Mouse (Mus musculus) embryo, embryonic 10.5 days (tissue): ENCODE measurements around the gene Pcca.
A peak's percentile ranks its signal among the peaks of the same experiment; 100 is the strongest.

Experiments used
- DNase-seq: peaks from one replicate; pipeline ENCODE4 v3.0.0-alpha.2; 2015; ENCODE audit warnings: low spot score

Pcca gene

DNA sequence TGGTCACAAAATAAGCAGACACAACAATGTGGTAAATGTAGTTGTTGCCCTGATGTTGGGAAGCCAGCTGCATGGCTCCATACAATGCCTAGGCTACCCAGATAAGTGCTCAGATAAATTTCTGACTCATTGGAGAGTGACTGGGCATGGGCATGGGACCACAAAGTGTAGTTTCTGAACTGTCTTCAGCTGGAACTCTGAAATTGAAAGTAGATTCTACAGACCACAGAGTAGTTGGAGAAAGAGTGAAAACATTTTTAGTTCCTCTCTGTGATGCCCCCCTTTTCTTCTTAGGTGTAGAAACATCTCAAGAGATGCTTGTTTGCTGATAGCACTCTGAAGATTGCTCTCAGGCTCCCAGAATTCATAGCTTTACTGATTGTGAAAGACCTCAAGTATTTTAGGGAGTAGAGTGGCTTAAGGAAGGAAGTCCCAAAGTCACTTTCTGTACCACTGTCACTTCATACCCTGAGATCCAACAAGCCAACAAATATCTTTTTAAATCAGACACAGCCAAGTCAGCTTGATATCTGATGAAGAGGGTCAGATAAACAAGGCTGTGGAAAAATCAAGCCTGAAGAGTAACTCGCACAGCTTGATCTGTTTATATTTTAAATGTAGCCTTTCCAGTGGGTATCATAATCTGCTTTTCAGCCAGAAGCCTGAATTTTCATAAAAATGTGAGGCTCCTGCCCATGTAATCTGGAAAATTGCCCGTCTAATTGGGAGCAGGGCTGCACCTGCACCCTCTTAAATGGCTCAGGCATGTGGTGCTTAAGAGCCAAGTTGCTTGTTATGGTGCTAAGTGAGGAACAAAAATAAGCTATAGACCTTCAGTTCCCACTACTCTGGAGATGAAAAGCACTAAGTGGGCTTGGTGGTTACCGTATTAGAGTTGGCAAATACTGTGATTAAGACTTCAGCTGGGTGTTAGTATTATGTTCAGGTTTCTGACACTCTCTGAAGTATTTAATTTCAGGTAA, 214.0 kb downstream of the Pcca start:
- no peak for DNase-seq

DNA sequence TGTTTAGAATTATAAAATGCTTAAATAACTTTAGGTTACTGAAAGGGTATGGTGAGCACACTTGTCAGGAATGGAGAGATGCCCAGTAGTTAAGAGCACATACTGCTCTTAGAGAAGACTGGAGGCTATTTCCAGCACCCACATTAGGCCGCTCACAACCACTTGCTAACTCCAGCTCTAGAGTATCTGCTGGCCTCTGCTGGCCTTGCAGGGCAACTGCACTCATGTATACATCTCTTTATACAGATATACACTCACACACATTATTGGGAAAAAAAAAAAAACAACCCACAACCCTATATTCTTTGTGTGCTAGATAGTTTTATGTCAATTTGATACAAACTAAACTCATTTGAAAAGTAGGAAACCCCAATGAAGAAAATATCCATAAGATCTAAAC, 217.4 kb downstream of the Pcca start:
- DNase-seq, result no peak

DNA sequence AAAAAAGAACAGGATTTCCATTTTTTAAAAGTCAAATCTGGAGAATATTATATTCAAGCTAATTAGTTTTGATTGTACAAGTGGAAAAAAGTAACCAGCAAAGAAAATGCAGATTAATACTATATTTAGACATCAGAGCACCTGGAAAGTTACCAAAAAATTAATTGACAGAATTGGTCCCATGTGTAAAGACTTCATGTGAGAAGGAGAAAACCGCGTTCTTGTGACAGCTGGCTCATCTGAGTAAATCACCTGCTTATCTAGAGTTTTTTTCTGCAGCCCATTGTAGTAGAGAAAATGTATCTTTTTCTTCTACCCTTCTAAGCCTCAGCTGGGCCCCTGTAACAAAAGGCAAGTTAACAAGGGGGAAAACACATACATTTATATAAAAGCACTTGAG, 219.2 kb downstream of the Pcca start:
- DNase-seq, result no peak

DNA sequence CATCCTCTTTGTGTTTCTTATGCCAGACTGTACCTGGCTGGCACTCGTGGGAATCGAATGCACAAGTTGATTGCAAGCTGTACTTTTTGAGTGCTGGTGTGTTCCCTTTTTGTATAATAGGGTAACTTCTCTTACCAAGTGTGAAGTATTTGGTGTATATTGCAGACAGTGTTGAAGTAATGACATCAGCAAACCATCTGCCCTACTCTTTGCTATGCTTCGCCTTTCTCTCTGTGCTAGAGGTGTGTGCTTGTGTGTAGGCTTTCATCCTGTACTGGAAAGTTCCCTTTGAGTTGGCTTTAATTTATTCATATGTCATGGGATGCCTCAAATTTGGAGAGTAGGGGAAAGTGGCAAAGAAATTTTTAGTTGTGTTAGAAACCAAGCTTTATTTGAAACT, 220.2 kb downstream of the Pcca start:
- DNase-seq, result no peak

DNA sequence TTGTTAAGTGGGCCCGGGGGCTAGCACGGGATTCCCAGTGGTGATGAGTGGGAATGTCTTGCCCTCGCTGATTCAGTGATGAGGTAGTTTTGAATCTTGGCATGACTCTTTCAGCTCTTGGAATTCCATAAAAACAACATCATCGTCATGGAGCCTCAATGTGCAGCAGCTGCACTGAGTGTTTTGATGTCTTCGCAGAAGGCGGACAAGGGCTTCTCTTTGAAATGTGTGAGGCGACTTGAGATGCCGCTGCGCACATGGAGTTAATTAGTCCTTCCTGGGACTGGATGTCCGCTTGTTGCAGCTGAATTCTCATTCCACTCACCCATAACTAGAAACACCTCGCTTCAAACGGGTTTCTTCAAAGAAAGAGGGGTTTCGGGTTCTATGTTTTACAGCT, 221.4 kb downstream of the Pcca start:
- DNase-seq, result peak; percentile 76

DNA sequence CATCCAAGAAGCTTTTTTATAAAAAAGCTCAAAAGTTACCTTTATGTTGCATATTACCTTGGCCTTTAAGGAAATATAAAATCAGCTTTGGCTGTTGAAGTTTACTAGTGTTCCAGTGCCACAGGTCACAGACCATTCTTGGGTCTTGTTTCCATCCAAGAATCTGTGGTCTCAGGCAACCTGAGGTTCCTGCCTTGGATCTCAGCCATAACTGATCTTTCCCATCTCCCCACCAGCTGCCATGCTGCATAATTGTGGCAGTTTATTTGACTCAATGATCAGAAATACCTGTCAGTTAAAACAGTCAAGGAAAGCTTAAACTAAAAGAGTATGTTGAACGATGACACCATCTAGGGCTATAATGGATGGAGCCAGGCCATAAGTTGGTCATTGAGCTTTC, 222.5 kb downstream of the Pcca start:
- no peak for DNase-seq

DNA sequence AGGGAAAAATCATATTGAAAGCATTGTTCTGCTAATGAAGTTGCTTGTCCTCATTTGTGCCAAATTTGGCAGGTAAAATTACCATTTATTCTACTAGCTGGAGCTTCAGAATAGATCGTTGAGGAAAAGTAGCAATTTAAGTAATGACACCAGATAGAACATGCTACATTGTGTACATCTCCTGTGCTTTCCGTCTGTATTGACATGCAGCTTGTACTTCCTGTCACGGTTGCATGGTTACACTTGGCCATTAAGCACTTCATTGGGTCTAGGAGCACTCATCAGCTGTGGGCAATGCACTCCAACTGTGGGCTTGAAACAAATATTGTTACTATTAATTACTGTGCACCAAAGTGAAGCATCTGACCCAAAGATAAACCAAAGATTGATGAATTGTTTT, 225.8 kb downstream of the Pcca start:
- DNase-seq, result no peak

DNA sequence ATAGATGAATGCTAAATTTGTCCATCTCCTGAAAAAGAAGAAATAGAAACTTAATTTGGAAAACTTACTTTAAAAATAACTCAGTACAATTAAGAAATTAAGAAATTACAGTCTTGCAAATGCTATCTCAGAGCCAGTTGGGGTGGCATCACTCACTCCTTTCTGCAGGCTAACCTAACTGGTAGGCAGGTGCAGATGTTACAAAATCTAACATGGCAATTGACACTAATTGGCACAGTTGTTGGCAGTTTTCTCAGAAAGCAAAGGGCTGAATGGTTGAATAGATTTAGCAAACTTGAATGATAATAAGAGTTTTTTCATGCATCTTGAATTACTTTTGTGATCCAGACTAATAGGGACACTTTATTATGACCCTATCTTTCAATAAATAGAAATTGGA, 226.7 kb downstream of the Pcca start:
- no peak for DNase-seq

DNA sequence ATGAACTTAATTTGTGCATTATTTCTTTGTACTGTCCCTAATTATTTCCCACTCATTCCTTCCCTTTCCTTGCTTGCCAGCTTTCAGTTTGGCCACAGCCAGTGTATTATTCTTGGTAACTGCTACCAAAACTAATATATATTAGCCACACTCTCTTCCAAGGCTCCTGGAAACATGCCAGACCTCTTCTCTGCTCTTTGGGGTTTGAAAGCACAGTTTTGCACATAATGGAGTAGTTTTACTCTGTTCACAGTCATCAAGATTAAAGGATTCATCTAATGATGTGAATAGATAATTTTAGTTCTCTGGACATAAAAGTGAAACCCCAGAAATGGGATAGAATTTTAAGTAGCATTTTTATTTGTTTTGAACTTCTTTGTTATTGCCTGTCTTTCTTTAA, 228.5 kb downstream of the Pcca start:
- no peak for DNase-seq

DNA sequence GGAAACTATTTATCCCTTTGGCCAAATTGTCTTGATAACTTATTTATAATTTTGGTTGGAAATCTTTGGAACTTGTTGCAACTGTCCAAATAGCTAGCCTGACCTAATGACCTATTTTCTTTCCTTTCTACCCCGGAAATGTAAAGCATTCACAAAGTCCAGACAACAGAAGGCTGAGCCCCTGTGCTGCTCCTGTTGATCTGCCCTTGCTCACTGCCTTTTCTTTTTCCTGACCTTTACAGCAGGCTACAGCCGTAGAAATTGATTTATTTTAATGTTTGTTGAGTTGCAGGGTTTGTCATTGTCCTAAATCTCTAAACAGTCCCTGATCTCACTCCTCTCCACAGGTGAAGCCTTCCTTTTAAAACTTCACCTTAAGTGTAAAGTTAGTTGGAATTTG, 231.8 kb downstream of the Pcca start:
- no peak for DNase-seq

DNA sequence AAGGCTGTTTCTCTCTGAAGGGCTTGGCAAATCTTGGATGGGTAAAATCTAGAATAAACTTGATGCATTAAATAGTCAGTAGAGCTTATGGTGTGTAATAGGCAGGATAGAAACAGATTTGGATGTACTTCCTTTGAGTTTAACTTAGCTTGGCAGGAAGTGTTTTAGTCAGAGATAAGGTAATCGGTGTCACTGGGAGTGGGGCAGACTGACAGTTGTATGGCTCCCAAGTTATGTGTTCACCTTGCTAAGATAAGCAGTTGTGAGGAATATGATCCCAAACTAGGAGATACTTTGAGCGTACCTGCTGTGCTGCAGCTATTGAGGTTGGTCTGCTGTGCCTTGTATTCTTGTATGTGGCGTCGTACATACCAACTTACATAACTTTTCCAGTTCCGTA, 232.3 kb downstream of the Pcca start:
- no peak for DNase-seq

DNA sequence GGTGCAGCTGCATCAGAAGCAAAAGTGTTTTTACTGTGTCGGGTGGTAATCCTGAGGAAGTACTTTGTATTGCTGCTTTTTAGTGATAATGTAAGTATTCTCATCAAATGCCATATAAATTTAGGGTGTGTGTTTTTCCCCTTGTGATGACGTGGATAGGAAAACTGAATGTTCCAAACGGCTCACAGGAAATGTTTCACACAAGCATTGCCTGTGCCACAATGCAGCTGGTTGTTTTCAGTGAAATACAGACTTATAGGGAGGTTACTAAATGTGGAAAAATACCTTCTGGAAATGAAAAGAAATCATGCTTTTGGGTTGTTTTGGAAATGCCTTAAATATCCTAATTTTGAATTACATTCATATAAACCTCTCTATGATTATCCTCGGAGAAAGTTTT, 250.6 kb downstream of the Pcca start:
- DNase-seq, result no peak

DNA sequence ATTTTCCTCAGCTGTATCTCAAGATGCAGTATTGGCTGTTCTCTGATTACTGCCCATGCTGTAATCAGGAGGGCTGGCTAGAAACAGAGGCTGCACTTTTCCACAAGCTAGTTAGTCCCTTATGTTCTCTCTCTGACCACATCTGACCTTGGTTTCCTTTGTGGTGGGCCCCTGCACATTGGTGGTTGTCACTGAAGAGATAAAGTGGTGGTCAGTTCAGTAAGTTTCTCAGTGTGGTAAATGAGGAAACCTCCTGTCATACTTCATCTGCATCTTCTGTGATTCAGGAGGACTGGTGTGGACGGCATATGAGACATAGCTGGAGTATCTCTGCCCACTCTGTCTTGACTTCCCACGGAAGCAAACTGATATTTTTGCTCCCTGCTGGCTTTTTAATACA, 254.1 kb downstream of the Pcca start:
- DNase-seq, result no peak

DNA sequence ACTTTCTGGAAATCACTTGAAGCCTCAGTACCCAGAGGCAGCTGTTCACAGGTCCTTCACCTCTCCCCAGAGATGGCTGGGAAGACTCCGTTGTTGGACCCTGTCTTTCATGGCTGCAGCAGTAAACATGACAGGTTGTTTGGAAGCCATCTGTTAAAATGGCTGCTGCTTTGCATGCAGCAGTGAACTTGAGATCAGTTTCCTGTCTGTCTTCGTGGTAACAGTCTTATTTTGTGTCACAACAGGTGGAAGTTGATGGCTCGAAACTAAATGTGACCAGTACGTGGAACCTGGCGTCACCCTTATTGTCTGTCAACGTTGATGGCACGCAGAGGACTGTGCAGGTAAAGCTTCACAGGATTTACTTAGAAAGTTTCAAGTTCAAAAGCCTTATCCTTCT, 256.0 kb downstream of the Pcca start:
- DNase-seq, result no peak

DNA sequence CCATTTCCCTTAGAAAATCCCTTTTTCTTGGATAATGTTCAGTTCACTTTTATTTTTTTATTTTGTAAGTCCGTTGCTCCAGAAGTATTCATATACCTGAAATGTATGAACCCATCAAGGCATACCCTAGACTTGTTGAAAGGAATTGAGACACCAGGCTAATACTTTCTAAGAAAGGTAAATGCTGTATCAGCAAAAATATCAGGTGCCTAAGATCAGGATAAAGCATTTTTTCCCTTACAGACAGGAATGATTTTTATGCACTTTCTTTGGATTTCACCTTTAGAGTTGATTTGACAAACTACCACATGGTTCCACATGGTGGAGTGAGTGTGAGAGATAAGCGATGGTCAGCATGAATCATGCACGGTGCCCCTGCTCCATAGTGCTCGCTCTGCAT, 259.2 kb downstream of the Pcca start:
- no peak for DNase-seq

DNA sequence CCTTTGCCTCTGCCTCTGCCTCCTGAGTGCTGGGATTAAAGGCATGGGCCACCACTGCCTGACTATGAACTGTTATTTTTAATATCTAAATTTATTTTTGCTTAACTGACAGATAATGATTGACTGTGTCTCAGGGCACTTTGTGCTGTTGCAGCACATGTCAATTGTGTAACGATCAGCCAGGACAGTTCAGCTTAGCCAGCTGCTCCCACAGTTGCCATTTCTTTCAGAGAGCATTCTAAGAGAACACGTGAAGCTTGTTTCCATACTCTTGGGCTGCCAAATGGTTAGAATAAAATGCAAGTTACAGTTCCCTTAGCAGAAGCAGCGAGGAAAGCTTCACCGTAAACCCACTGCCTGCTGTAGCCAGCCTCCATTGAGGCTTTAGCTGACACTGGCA, 266.2 kb downstream of the Pcca start:
- no peak for DNase-seq

DNA sequence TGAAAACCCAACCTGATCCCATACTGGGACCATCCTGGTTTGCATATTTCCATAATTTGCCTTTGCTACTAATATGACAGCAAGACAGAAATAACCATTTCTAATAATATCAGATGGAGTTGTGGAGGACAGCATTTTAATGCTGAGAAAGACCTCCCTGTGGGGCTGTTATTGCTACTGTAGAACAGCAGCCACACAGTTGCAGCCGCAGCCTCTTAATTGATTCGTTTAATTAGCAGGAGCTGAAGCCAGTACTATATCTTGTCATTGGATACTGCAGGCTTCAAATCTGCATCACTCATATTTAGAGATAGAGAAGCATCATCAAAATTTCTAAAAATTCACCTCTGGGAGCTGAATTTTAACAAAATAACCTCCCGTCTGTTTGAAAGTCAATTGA, 286.9 kb downstream of the Pcca start:
- DNase-seq, result no peak

DNA sequence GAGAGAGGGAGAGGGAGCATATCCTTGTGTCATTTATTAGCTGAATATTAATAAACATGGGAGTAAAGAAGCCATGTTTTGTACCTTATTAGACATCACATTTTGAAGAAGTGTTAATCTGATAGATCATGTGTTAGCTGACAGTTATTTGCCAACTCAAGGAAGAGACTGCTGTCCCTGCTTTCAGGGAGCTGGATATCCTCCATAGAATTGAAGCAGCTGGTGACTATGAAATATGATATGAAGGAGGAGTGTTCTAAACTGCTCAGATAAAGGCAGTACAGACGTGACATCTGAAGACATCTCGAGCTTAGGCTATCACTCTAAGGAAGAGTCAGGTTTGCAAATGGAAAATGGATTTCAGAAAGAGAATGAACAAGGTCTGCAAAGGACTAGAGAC, 289.7 kb downstream of the Pcca start:
- no peak for DNase-seq

DNA sequence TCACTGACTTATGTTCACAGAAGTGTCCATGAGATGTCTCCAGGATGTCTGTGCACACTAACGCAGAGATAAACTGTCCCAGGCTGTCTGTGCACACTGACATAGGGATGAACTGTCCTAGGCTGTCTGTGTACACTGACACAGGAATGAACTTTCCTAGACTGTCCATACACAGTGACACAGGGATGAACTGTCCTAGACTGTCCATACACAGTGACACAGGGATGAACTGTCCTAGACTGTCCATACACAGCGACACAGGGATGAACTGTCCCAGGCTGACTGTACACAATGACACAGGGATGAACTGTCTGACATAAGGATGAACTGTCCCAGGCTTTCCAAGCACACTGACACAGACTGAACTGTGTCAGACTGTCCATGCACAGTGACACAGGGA, 291.3 kb downstream of the Pcca start:
- no peak for DNase-seq

DNA sequence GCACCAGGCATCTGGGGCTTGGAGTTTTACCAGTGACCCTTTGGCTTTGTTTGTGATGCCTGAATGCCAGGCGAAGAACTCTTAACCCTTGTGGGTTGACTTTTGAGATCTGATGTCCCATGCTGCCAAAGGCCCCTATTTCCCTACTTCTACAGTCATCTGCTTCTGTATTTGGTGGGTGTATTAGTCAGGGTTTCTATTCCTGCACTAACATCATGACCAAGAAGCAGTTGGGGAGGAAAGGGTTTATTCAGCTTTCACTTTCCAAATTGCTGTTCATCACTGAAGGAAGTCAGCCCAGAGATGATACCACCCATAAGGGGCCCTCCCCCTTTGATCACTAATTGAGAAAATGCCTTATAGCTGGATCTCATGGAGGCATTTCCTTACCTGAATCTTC, 296.3 kb downstream of the Pcca start:
- no peak for DNase-seq

DNA sequence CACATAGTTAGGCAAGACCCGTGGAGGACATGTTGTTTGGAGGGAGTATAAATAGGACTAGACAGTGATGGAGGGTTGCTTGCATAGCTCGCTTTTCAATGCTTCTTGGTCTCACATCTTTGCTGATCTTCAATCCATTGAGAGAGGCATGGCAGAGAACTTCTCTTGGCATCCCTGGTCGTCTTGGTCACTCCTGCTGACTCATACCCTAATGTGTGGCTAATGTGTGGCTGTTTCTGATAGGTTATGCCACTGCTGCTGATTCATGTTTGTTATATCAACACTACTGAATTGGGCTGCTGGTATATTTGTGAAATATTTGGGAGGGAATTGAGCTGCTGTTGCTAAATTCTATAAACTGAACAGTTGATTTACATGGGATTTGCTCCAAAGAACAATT, 299.5 kb downstream of the Pcca start:
- no peak for DNase-seq

DNA sequence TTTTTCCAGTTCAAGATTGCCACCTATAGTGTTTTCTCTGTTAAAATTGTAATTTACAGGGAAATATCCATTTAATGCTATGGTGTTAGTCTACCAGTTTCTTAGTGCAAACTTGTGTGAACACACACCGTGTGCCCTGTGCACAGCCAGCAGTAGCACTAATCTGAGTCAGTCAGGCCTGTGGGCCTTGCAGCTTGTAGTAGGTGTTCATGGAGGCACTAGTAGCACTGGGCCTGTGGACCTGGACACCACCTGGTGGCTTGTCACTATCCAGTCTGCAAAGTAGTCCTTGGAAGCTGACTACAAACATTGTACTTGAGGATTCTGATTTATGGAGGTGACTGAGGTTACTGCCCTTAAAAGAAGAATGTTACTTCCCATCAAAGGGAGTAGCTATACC, 300.6 kb downstream of the Pcca start:
- peak; percentile 34 for DNase-seq

DNA sequence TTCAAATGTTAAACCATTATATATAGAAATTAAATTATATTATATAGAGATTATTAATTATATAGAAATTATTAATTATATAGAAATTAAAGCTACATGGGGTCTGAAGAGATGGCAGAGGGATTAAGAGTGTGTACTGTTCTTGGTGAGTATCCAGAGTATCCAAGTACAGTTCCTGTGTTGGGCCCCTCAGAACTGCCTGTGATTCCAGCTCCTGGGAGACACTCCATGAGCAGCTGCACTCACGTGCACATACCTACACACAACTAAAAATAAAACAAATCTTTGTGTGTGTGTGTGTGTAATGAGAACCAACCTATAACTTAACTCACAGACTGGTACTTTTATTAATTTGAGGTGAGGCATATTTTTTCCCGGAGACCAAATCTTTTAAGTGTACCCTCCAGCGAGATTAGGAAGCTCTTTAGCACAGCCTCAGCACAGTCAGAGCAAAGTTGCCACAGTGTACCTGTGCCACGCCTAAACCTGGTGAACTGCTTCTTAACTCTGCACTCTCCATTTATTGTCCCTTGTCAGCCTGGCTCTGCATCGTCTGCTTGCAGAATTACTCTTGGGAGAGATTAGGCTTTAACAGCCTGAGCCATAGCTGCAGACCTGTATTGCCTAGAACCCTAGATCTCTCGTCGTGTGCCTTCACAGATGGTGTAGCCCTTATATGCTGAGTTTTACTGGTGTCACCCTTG, 301.5 kb downstream of the Pcca start:
- no peak for DNase-seq

DNA sequence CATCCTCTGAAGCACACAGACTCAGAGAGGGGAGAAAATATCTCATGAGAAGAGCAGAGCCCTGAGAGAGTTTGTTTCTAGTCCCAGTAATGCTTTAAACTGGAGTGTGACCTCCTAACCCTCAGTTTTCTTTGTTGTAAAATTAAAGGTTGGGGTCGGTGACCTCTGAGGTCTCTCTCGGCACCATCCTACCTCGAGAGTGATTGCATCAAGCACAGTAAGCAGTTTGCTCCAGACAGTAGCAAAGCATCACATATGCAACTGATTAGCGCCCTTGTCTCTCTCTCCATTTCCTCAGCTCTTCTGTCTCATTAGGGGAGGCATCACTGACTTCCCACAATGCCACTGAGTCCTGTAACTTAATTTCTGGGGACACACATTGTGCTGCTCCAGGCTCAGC, 302.1 kb downstream of the Pcca start:
- peak; percentile 70 for DNase-seq
